Mouse (Mus musculus) neutrophil, adult 65 days (primary cell): ENCODE results near the gene Gm26620. TPM values are rescaled to one million over a fixed set of nuclear protein-coding genes. Genes with fewer than 3 reads are reported as not detected.

Source experiments
- total RNA-seq: library from RNA; stranded (reverse); gene quantifications from 2 replicates; pipeline ENCODE4 v1.2.4, GENCODE M21; 2023

Gene Gm26620
- 0.82 and 1.4 TPM in 2 replicates for total RNA-seq

GRCm38 (mm10) chr1:170884978-170885561 is at the start of gene Gm26620, which contains the start of gene Dusp12:
Gm26620 (plus strand) TSS chr1:170885065.
Dusp12 (minus strand) TSS chr1:170885540.

GRCm38 (mm10) chr1:170867691-170868105 is 17.2 kb upstream of the Gm26620 start, which contains the start of gene Atf6:
Atf6 (minus strand) TSS chr1:170867771.

GRCm38 (mm10) chr1:170912891-170913615 is 28.2 kb downstream of the Gm26620 start, which contains the start of gene Fcrlb:
Fcrlb (minus strand) TSS chr1:170912941.

DNA sequence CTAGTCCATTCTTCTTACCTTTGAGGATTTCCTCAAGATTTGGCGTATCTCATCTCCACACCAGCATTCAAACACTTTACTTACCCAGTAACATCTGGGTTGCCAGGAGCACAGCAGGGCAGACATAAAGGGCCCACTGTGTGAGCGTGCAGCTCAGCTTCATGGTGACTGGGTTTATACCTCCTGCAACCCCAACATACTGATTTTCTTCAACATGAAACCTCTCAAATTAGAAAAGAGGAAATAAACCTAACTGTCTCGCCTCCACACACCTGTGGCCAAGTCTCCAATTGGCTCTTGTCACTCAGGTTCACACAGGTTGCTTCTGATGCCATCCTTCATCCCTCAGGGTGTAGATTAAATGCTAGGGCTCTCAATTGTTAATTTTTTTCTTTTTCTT is 42.5 kb downstream of the Gm26620 start, which contains the start of gene Fcrla:
TSS of gene Fcrla (minus strand) at position 206 of the 400 bp plus-strand sequence.

Other genes starting within 250 kb of the Gm26620 start
- 37.6 and 39.9 TPM in 2 replicates for gene Olfml2b, start 240.5 kb upstream of the Gm26620 start, total RNA-seq
- 21.0 and 23.9 TPM in 2 replicates for gene Atf6, start 17.3 kb upstream of the Gm26620 start, total RNA-seq
- gene Dusp12, start 475 bp downstream of the Gm26620 start, total RNA-seq = 2.7 and 3.2 TPM in 2 replicates
- gene Fcrlb, start 27.9 kb downstream of the Gm26620 start, total RNA-seq = not detected in 2 replicates
- 1.3 and 10.1 TPM in 2 replicates for gene Fcrla, start 42.5 kb downstream of the Gm26620 start, total RNA-seq
- 82.5 and 95.9 TPM in 2 replicates for gene Fcgr2b, start 91.5 kb downstream of the Gm26620 start, total RNA-seq
- gene Fcgr4, start 133.9 kb downstream of the Gm26620 start, total RNA-seq = 59.5 and 102 TPM in 2 replicates
- 422 and 510 TPM in 2 replicates for gene Fcgr3, start 179.9 kb downstream of the Gm26620 start, total RNA-seq
- 0.91 TPM in 1 of 2 replicates, not detected in the other for gene Cfap126, start 228.9 kb downstream of the Gm26620 start, total RNA-seq